Mouse (Mus musculus): ENCODE data around the gene Gpx2. TPM values are rescaled to one million over a fixed set of nuclear protein-coding genes. Genes with fewer than 3 reads are reported as not detected.

Gpx2 gene
- total and polyA plus RNA-seq, 3 experiments: not detected

GRCm38 (mm10) chr12:76818908-76819307 lies 23.6 kb upstream of the Gpx2 start:
- Histone ChIP-seq H3K9me3 (replicated peaks; ENCODE audit: insufficient read depth, low read length) (no peaks in the 10 kb centered on the region), H3K79me2 (ENCODE audit: control insufficient read depth, insufficient read depth, low read length, poor library complexity) (no peaks in the 10 kb centered on the region; the same call in 1 of the 2 replicates), H3K9ac (ENCODE audit: control insufficient read depth, low read depth, low read length, poor library complexity, severe bottlenecking) (no peak overlapping the region), H3K36me3 (ENCODE audit: control insufficient read depth in 1 of 2, insufficient read depth in 2 of 2, low read length in 2 of 2) (0 out of 4 replicates have a peak, but pooled peaks cover 0 to 2% of the 10 kb centered on the region in 2 experiments), H3K27me3 (ENCODE audit: control insufficient read depth in 1 of 2, insufficient read depth in 2 of 2, low read length in 2 of 2) (0 out of 4 replicates have a peak, but pooled peaks cover 0 to 1% of the 10 kb centered on the region in 2 experiments), H3K4me1 (ENCODE audit: control insufficient read depth in 1 of 2, insufficient read depth in 2 of 2, low read length in 2 of 2) (peaks cover 0 to 10% of the 10 kb centered on the region in 2 experiments; a peak in 3 of 4 replicates), H3K27ac (ENCODE audit: control insufficient read depth, low read depth, low read length) (no peak overlapping the region), H3K4me3 (ENCODE audit: control insufficient read depth in 1 of 2, insufficient read depth in 1 of 2, low read depth in 2 of 2, low read length in 2 of 2) (no peak overlapping the region)
- no peak for TF ChIP-seq TAL1 (IDR thresholded peaks at IDR 0.05; ENCODE audit: low read length)
- TF ChIP-seq MYB (IDR thresholded peaks at IDR 0.05; ENCODE audit: low read depth, low read length): no peak
- TF ChIP-seq MAX (IDR thresholded peaks at IDR 0.05; ENCODE audit: low read length): no peak
- no peak for TF ChIP-seq ETS1 (IDR thresholded peaks at IDR 0.05; ENCODE audit: low read depth, low read length)
- no peak for TF ChIP-seq ZKSCAN1 (IDR thresholded peaks at IDR 0.05; ENCODE audit: low read depth, low read length)
- no peak for TF ChIP-seq SMC3 (IDR thresholded peaks at IDR 0.05; ENCODE audit: low read depth, low read length)
- no peak for TF ChIP-seq HCFC1 (IDR thresholded peaks at IDR 0.05; ENCODE audit: low read depth, low read length)
- no peak for TF ChIP-seq ZC3H11A (IDR thresholded peaks at IDR 0.05; ENCODE audit: low read depth, low read length)
- TF ChIP-seq TBP (IDR thresholded peaks at IDR 0.05; ENCODE audit: low read depth, low read length): no peak
- no peak for TF ChIP-seq CHD1 (IDR thresholded peaks at IDR 0.05; ENCODE audit: low read depth, low read length)
- no peak for TF ChIP-seq EP300 (IDR thresholded peaks at IDR 0.05; ENCODE audit: low read depth in 1 of 2, low read length in 2 of 2)
- TF ChIP-seq POLR2A (IDR thresholded peaks at IDR 0.05; ENCODE audit: control insufficient read depth in 1 of 2, insufficient read depth in 1 of 2, low read depth in 1 of 2, low read length in 2 of 2, poor library complexity in 1 of 2): no peak
- no peak for TF ChIP-seq KAT2A (conservative IDR thresholded peaks at IDR 0.05; ENCODE audit: low read depth, low read length)
- no peak for TF ChIP-seq MXI1 (IDR thresholded peaks at IDR 0.05; ENCODE audit: low read depth, low read length)
- no peak for TF ChIP-seq RCOR1 (IDR thresholded peaks at IDR 0.05; ENCODE audit: low read depth, low read length)
- DNase-seq (ENCODE audit: low read depth, low spot score): no peak

- H3K79me2 ChIP-seq (ENCODE audit: control insufficient read depth, insufficient read depth, low read length, poor library complexity): no peaks in the 10 kb centered on the region; the same call in 1 of the 2 replicates
- no peak for DNase-seq (ENCODE audit: low read depth, low spot score)
- 0 out of 4 replicates have a peak, but pooled peaks cover 0 to 1% of the 10 kb centered on the region in 2 experiments for H3K27me3 ChIP-seq (ENCODE audit: control insufficient read depth in 1 of 2, insufficient read depth in 2 of 2, low read length in 2 of 2)
- TF ChIP-seq HCFC1 (IDR thresholded peaks at IDR 0.05; ENCODE audit: low read depth, low read length) (no peak), EP300 (IDR thresholded peaks at IDR 0.05; ENCODE audit: low read depth in 1 of 2, low read length in 2 of 2) (no peak), UBTF (IDR thresholded peaks at IDR 0.05; ENCODE audit: borderline replicate concordance, insufficient read depth, low read depth, low read length) (no peak), TAL1 (IDR thresholded peaks at IDR 0.05; ENCODE audit: low read length) (no peak), MXI1 (IDR thresholded peaks at IDR 0.05; ENCODE audit: low read depth, low read length) (no peak), TBP (IDR thresholded peaks at IDR 0.05; ENCODE audit: low read depth, low read length) (no peak), POLR2AphosphoS5 (IDR thresholded peaks at IDR 0.05; ENCODE audit: borderline replicate concordance, low read depth, low read length) (no peak), JUND (IDR thresholded peaks at IDR 0.05; ENCODE audit: low read depth, low read length) (no peak), ELF1 (IDR thresholded peaks at IDR 0.05; ENCODE audit: low read depth, low read length) (no peak), NELFE (IDR thresholded peaks at IDR 0.05; ENCODE audit: low read depth, low read length) (no peak), POLR2A (IDR thresholded peaks at IDR 0.05; ENCODE audit: control insufficient read depth in 1 of 2, insufficient read depth in 1 of 2, low read depth in 1 of 2, low read length in 2 of 2, poor library complexity in 1 of 2) (no peak), MEF2A (IDR thresholded peaks at IDR 0.05; ENCODE audit: extremely low read depth, insufficient replicate concordance, low read depth, low read length, poor library complexity, severe bottlenecking) (no peak), ZNF384 (IDR thresholded peaks at IDR 0.05; ENCODE audit: low read depth, low read length) (no peak), CTCF (IDR thresholded peaks at IDR 0.05 in 2 of 3, conservative IDR thresholded peaks at IDR 0.05 in 1 of 3; ENCODE audit: control insufficient read depth in 1 of 3, insufficient read depth in 1 of 3, low read depth in 2 of 3, low read length in 3 of 3, poor library complexity in 1 of 3, severe bottlenecking in 1 of 3) (no peak), GATA1 (IDR thresholded peaks at IDR 0.05; ENCODE audit: low read depth, low read length) (no peak), USF1 (IDR thresholded peaks at IDR 0.05; ENCODE audit: low read depth, low read length) (no peak), POLR2AphosphoS2 (IDR thresholded peaks at IDR 0.05; ENCODE audit: low read length) (no peak)
- H3K27ac ChIP-seq (ENCODE audit: control insufficient read depth, low read depth, low read length): no peak overlapping the region
- no peak overlapping the region for H3K4me3 ChIP-seq (ENCODE audit: control insufficient read depth in 1 of 2, insufficient read depth in 1 of 2, low read depth in 2 of 2, low read length in 2 of 2)
- H3K9me3 ChIP-seq (replicated peaks; ENCODE audit: insufficient read depth, low read length): no peaks in the 10 kb centered on the region
- 0 out of 4 replicates have a peak, but pooled peaks cover 0 to 2% of the 10 kb centered on the region in 2 experiments for H3K36me3 ChIP-seq (ENCODE audit: control insufficient read depth in 1 of 2, insufficient read depth in 2 of 2, low read length in 2 of 2)
- H3K9ac ChIP-seq (ENCODE audit: control insufficient read depth, low read depth, low read length, poor library complexity, severe bottlenecking): no peak overlapping the region
- H3K4me1 ChIP-seq (ENCODE audit: control insufficient read depth in 1 of 2, insufficient read depth in 2 of 2, low read length in 2 of 2): peaks cover 0 to 10% of the 10 kb centered on the region in 2 experiments; a peak in 3 of 4 replicates
Measured at GRCm38 (mm10) chr12:76818120-76818519, 22.8 kb upstream of the Gpx2 start.

Data from MEL (cell line).